Mouse (Mus musculus): ENCODE data around the gene Pf4. TPM values are rescaled to one million over a fixed set of nuclear protein-coding genes. Genes with fewer than 3 reads are reported as not detected.
"Not testable (repeated sequence)": the region's sequence is repeated elsewhere in the genome, so short reads cannot be mapped to it uniquely, and the experiment has no call there.

Pf4 gene
- polyA plus RNA-seq, 1 experiment from 2014 or later = 54.1 TPM

- not testable (repeated sequence) for DNase-seq (ENCODE audit: extremely low spot score, low spot score); H3K36me3 ChIP-seq (replicated peaks); H3K27ac ChIP-seq; H3K4me3 ChIP-seq; H3K27me3 ChIP-seq (ENCODE audit: poor library complexity, severe bottlenecking); H3K9me3 ChIP-seq; H3K4me1 ChIP-seq
- 91% methylated on average over 2 of the region's 2 CpGs for WGBS
These were observed 23.2 kb downstream of the Pf4 start for GRCm38 (mm10) chr5:90795392-90795791.

- H3K36me3 ChIP-seq (replicated peaks) = no peaks in the 10 kb centered on the region
- DNase-seq (ENCODE audit: extremely low spot score, low spot score) = no peak
- no peak overlapping the region for H3K27ac ChIP-seq
- H3K4me3 ChIP-seq = no peak overlapping the region
- no peaks in the 10 kb centered on the region for H3K4me1 ChIP-seq
- H3K9me3 ChIP-seq = no peaks in the 10 kb centered on the region
- H3K27me3 ChIP-seq (ENCODE audit: poor library complexity, severe bottlenecking) = no peaks in the 10 kb centered on the region
These were observed 32.3 kb downstream of the Pf4 start for GRCm38 (mm10) chr5:90804574-90804973.

DNA sequence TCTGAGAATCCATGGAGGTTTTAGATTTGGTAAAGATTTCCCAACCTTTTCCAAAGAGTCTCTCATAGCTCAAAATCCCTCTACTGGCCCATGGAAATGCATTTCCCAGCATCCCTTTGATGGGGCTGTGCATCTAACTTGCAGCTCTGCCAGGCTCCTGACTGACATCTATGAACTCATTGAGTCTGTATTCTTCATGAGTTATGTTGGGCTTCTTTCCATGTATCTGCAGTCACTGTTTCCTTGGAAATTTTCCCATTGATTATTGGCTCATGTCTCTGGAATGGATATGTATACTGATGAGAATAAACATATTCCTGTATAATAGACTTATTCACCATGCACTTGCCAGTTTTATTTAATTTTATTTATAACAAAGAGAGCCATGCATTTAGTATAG, 33.8 kb downstream of the Pf4 start:
- Histone ChIP-seq H3K27ac (no peak overlapping the region), H3K4me1 (no peaks in the 10 kb centered on the region), H3K27me3 (ENCODE audit: poor library complexity, severe bottlenecking) (no peaks in the 10 kb centered on the region), H3K4me3 (no peak overlapping the region), H3K9me3 (no peaks in the 10 kb centered on the region), H3K36me3 (replicated peaks) (no peaks in the 10 kb centered on the region)
- no peak for DNase-seq (ENCODE audit: extremely low spot score, low spot score)

- H3K27ac ChIP-seq = no peak overlapping the region
- H3K4me1 ChIP-seq = no peaks in the 10 kb centered on the region
- no peaks in the 10 kb centered on the region for H3K9me3 ChIP-seq
- no peak overlapping the region for H3K4me3 ChIP-seq
- WGBS = 88% methylated on average over 3 of the region's 3 CpGs
- no peaks in the 10 kb centered on the region for H3K27me3 ChIP-seq (ENCODE audit: poor library complexity, severe bottlenecking)
- H3K36me3 ChIP-seq (replicated peaks) = no peaks in the 10 kb centered on the region
- no peak for DNase-seq (ENCODE audit: extremely low spot score, low spot score)
These were observed 35.1 kb downstream of the Pf4 start for GRCm38 (mm10) chr5:90807176-90807950.

DNA sequence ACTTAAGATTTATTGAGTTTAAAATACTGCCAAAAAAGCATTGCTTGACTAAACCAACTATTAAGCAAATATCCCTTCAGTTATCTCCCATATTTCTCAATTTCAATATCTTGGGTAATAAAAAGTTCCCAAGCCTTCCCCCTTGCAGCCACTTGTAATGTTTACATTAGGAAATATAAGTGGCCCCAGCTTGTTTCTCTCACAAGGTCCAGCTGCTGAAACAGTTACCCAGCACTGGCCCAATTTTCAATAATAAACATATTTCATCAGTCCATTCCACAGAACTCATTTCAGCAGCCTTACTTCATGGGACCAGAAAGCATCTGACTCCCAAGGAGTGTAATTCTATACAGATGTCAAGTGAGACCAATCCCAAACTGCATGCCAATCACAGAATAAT, 47.5 kb downstream of the Pf4 start:
- H3K4me3 ChIP-seq = no peak overlapping the region
- no peaks in the 10 kb centered on the region for H3K27me3 ChIP-seq (ENCODE audit: poor library complexity, severe bottlenecking)
- no peaks in the 10 kb centered on the region for H3K4me1 ChIP-seq
- H3K36me3 ChIP-seq (replicated peaks) = no peaks in the 10 kb centered on the region
- no peak overlapping the region for H3K27ac ChIP-seq
- DNase-seq (ENCODE audit: extremely low spot score, low spot score) = no peak
- no peaks in the 10 kb centered on the region for H3K9me3 ChIP-seq

Small RNA genes lying within 50 kb of the gene (microRNA-seq; reads per million reads assigned to microRNA genes)
- gene Gm24322 = not detected

Other genes starting within 250 kb of the Pf4 start
- gene 5830473C10Rik, start 211.3 kb upstream of the Pf4 start, polyA plus RNA-seq (2016; fragmentation: Nextera tagmentation; extraction: Ambion mirVana) = 0.06 TPM in 1 of 2 replicates, not detected in the other
- 0.09 and 0.23 TPM in 2 replicates for gene Rassf6, start 131.8 kb upstream of the Pf4 start, polyA plus RNA-seq (2016; fragmentation: Nextera tagmentation; extraction: Ambion mirVana)
- gene Cxcl5, start 13.1 kb upstream of the Pf4 start, polyA plus RNA-seq (2016; fragmentation: Nextera tagmentation; extraction: Ambion mirVana) = 0.17 and 0.18 TPM in 2 replicates
- 5.9 and 7.8 TPM in 2 replicates for gene Ppbp, start 3.9 kb upstream of the Pf4 start, polyA plus RNA-seq (2016; fragmentation: Nextera tagmentation; extraction: Ambion mirVana)
- gene Cxcl3, start 13.7 kb downstream of the Pf4 start, polyA plus RNA-seq (2016; fragmentation: Nextera tagmentation; extraction: Ambion mirVana) = not detected in 2 replicates
- not detected in 2 replicates for gene Cxcl15, start 22.1 kb downstream of the Pf4 start, polyA plus RNA-seq (2016; fragmentation: Nextera tagmentation; extraction: Ambion mirVana)
- not detected in 2 replicates for gene Cxcl1, start 118.8 kb downstream of the Pf4 start, polyA plus RNA-seq (2016; fragmentation: Nextera tagmentation; extraction: Ambion mirVana)
- not detected in 2 replicates for gene Cxcl2, start 131.4 kb downstream of the Pf4 start, polyA plus RNA-seq (2016; fragmentation: Nextera tagmentation; extraction: Ambion mirVana)
- gene Mthfd2l, start 158.7 kb downstream of the Pf4 start, polyA plus RNA-seq (2016; fragmentation: Nextera tagmentation; extraction: Ambion mirVana) = 56.4 and 59.6 TPM in 2 replicates

Data from forebrain, embryonic 10.5 days (tissue).